Mouse (Mus musculus) hindbrain, embryonic 16.5 days (tissue): ENCODE measurements at regions not wholly inside any gene's neighbourhood (a gene's known extent, or its start where the extent isn't known, plus 50 kb on each side); places are given as distances from the start of the nearest gene placed in this dataset.

Experiments
- ATAC-seq: fragments of 200-750 bp; cut with Nextera tagmentation; 2 replicates; pipeline ENCODE4 v1.8.0; 2017; ENCODE audit warnings: moderate TSS enrichment, moderate library complexity
- H3K27ac ChIP-seq: fragments of 300-500 bp; sonication (generic); 2 replicates; pipeline ENCODE4 v1.5.1; 2014; ENCODE audit warnings: low read depth, mild to moderate bottlenecking, control low read depth, low read length, moderate library complexity
- H3K27me3 ChIP-seq: fragments of 300-500 bp; sonication (generic); replicated peaks from 2 replicates; pipeline ENCODE4 v1.6.1; 2014; ENCODE audit warnings: low read length; ENCODE audit not compliant: control insufficient read depth, insufficient read depth
- H3K36me3 ChIP-seq: fragments of 300-500 bp; sonication (generic); 2 replicates; pipeline ENCODE4 v1.6.1; 2014; ENCODE audit warnings: mild to moderate bottlenecking, low read length, moderate library complexity, mixed read lengths; ENCODE audit not compliant: control insufficient read depth, insufficient read depth
- H3K4me1 ChIP-seq: fragments of 300-500 bp; sonication (generic); 2 replicates; pipeline ENCODE4 v1.6.1; 2014; ENCODE audit warnings: low read depth, low read length; ENCODE audit not compliant: control insufficient read depth, insufficient read depth
- H3K4me2 ChIP-seq: fragments of 300-500 bp; sonication (generic); 2 replicates; pipeline ENCODE4 v1.6.1; 2014; ENCODE audit warnings: mild to moderate bottlenecking, low read length, control low read depth, moderate library complexity
- H3K4me3 ChIP-seq: fragments of 300-500 bp; sonication (generic); 2 replicates; pipeline ENCODE4 v1.5.1; 2014; ENCODE audit warnings: mild to moderate bottlenecking, low read length, control low read depth, moderate library complexity
- H3K9ac ChIP-seq: fragments of 300-500 bp; sonication (generic); 2 replicates; pipeline ENCODE4 v1.6.1; 2014; ENCODE audit warnings: low read depth, mild to moderate bottlenecking, control low read depth, low read length, moderate library complexity
- H3K9me3 ChIP-seq: fragments of 300-500 bp; sonication (generic); 2 replicates; pipeline ENCODE4 v1.6.1; 2014; ENCODE audit warnings: mild to moderate bottlenecking, low read length, moderate library complexity; ENCODE audit not compliant: control insufficient read depth
- WGBS: fragments of 180-500 bp; shearing (Covaris S2); extraction: QIAGEN DNeasy Blood & Tissue Kit; methylation state at CpG from one replicate; pipeline ENCODE4 v1.1.7; 2014; 5-methylcytosine and 5-hydroxymethylcytosine counted together

GRCm38 (mm10) chr3:102386091-102386490, 83.6 kb upstream of the Ngf start:
- H3K9ac ChIP-seq, result no peak overlapping the region
- H3K27ac ChIP-seq, result no peak overlapping the region
- H3K36me3 ChIP-seq, result no peaks in the 10 kb centered on the region
- 89% methylated on average over 4 of the region's 4 CpGs for WGBS
- no peaks in the 10 kb centered on the region for H3K9me3 ChIP-seq
- H3K4me1 ChIP-seq, result no peaks in the 10 kb centered on the region
- no peak for ATAC-seq
- no peak overlapping the region for H3K4me2 ChIP-seq
- H3K4me3 ChIP-seq, result no peak overlapping the region
- H3K27me3 ChIP-seq, result no peaks in the 10 kb centered on the region

- H3K4me2 ChIP-seq, result no peak overlapping the region
- ATAC-seq, result no peak
- no peak overlapping the region for H3K27ac ChIP-seq
- H3K36me3 ChIP-seq, result no peaks in the 10 kb centered on the region
- WGBS, result 81% methylated on average over 2 of the region's 2 CpGs
- H3K27me3 ChIP-seq, result no peaks in the 10 kb centered on the region
- no peak overlapping the region for H3K4me3 ChIP-seq
- H3K9ac ChIP-seq, result no peak overlapping the region
- H3K4me1 ChIP-seq, result no peaks in the 10 kb centered on the region
- H3K9me3 ChIP-seq, result no peaks in the 10 kb centered on the region
Measured at GRCm38 (mm10) chr3:102384596-102384995, 85.1 kb upstream of the Ngf start.

GRCm38 (mm10) chr3:102383671-102384070, 86.0 kb upstream of the Ngf start:
- no peak overlapping the region for H3K27ac ChIP-seq
- no peak overlapping the region for H3K9ac ChIP-seq
- H3K4me3 ChIP-seq, result no peak overlapping the region
- no peak for ATAC-seq
- H3K4me1 ChIP-seq, result no peaks in the 10 kb centered on the region
- WGBS, result 75% methylated on average over 8 of the region's 8 CpGs
- no peaks in the 10 kb centered on the region for H3K27me3 ChIP-seq
- H3K9me3 ChIP-seq, result no peaks in the 10 kb centered on the region
- no peak overlapping the region for H3K4me2 ChIP-seq
- no peaks in the 10 kb centered on the region for H3K36me3 ChIP-seq

GRCm38 (mm10) chr3:102381683-102382082, 88.0 kb upstream of the Ngf start:
- no peak overlapping the region for H3K27ac ChIP-seq
- no peaks in the 10 kb centered on the region for H3K4me1 ChIP-seq
- H3K36me3 ChIP-seq, result no peaks in the 10 kb centered on the region
- H3K4me3 ChIP-seq, result no peak overlapping the region
- H3K9me3 ChIP-seq, result no peaks in the 10 kb centered on the region
- no peak overlapping the region for H3K9ac ChIP-seq
- H3K27me3 ChIP-seq, result no peaks in the 10 kb centered on the region
- ATAC-seq, result no peak
- 92% methylated on average over 10 of the region's 10 CpGs for WGBS
- H3K4me2 ChIP-seq, result no peak overlapping the region

- WGBS, result 83% methylated on average over 5 of the region's 5 CpGs
- H3K36me3 ChIP-seq, result no peaks in the 10 kb centered on the region
- H3K4me2 ChIP-seq, result no peak overlapping the region
- no peak overlapping the region for H3K9ac ChIP-seq
- H3K27ac ChIP-seq, result no peak overlapping the region
- no peaks in the 10 kb centered on the region for H3K4me1 ChIP-seq
- no peaks in the 10 kb centered on the region for H3K9me3 ChIP-seq
- no peaks in the 10 kb centered on the region for H3K27me3 ChIP-seq
- ATAC-seq, result no peak
- H3K4me3 ChIP-seq, result no peak overlapping the region
Measured at GRCm38 (mm10) chr3:102374381-102375060, 95.2 kb upstream of the Ngf start.

GRCm38 (mm10) chr3:102372205-102372899, 97.4 kb upstream of the Ngf start:
- Histone ChIP-seq H3K9ac (no peak overlapping the region), H3K36me3 (no peaks in the 10 kb centered on the region), H3K9me3 (no peaks in the 10 kb centered on the region), H3K4me3 (no peak overlapping the region), H3K27me3 (no peaks in the 10 kb centered on the region), H3K27ac (no peak overlapping the region), H3K4me1 (no peaks in the 10 kb centered on the region), H3K4me2 (no peak overlapping the region)
- ATAC-seq, result no peak
- 72% methylated on average over 8 of the region's 8 CpGs for WGBS

GRCm38 (mm10) chr3:102366188-102366587, 103.5 kb upstream of the Ngf start:
- no peak overlapping the region for H3K4me3 ChIP-seq
- no peaks in the 10 kb centered on the region for H3K36me3 ChIP-seq
- no peak overlapping the region for H3K4me2 ChIP-seq
- H3K9ac ChIP-seq, result no peak overlapping the region
- peaks cover 3% of the 10 kb centered on the region; the same call in 1 of the 2 replicates for H3K9me3 ChIP-seq
- H3K27me3 ChIP-seq, result peaks cover 7% of the 10 kb centered on the region; the same call in 1 of the 2 replicates
- H3K4me1 ChIP-seq, result no peaks in the 10 kb centered on the region
- H3K27ac ChIP-seq, result no peak overlapping the region
- no peak for ATAC-seq
- 72% methylated on average over 6 of the region's 6 CpGs for WGBS

- Histone ChIP-seq H3K27ac (no peak overlapping the region), H3K4me1 (no peaks in the 10 kb centered on the region), H3K9ac (no peak overlapping the region), H3K36me3 (no peaks in the 10 kb centered on the region), H3K4me3 (no peak overlapping the region), H3K9me3 (peaks cover 3% of the 10 kb centered on the region; the same call in 1 of the 2 replicates), H3K4me2 (no peak overlapping the region), H3K27me3 (peaks cover 7% of the 10 kb centered on the region)
- ATAC-seq, result no peak
- 86% methylated on average over 5 of the region's 5 CpGs for WGBS
Measured at GRCm38 (mm10) chr3:102364326-102364935, 105.3 kb upstream of the Ngf start.

GRCm38 (mm10) chr3:102360732-102361280, 108.9 kb upstream of the Ngf start:
- H3K4me3 ChIP-seq, result no peak overlapping the region
- peaks cover 17% of the 10 kb centered on the region for H3K27me3 ChIP-seq
- H3K36me3 ChIP-seq, result no peaks in the 10 kb centered on the region
- H3K4me1 ChIP-seq, result no peaks in the 10 kb centered on the region
- H3K4me2 ChIP-seq, result no peak overlapping the region
- WGBS, result 84% methylated on average over 9 of the region's 9 CpGs
- H3K9me3 ChIP-seq, result no peaks in the 10 kb centered on the region
- no peak overlapping the region for H3K9ac ChIP-seq
- no peak for ATAC-seq
- no peak overlapping the region for H3K27ac ChIP-seq
